ENCODE assay signal across 11 mouse cellular contexts in the genomic region with DNA sequence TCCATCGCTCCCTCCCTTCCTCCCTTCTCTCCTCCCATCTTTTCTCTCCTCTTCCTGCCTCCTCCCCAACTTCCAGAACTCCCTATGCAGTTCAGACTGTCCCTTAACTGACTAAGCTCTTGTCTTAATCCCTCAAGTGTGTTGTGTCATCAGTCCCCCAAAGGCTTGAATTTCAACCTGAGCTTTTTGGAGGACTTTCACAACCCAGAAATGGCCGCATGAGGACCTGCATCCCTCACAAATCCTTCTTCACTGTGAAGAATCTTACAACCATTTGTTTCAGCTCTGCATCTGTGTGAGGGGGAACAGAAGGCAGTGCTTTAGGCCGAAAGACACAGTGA. TPM values are rescaled to one million over a fixed set of nuclear protein-coding genes. Genes with fewer than 3 reads are reported as not detected.
DNase-seq lines count a peak whose midpoint lies in the region; ATAC-seq and TF ChIP-seq lines count a peak whose summit lies in the region.
"Had no signal": no experiment of that assay in that cellular context is flagged by ENCODE, and none has a peak within 500 bp of the region (broad histone marks: within the 10 kb centered on the region; RNA-seq: fewer than 3 reads in every experiment).

No protein-coding gene starts in this region.

- H3K9me3 ChIP-seq in lung, postnatal 0 days (ENCODE audit: low read length), result no peaks in the 10 kb centered on the region
- H3K9me3 ChIP-seq in forebrain, embryonic 15.5 days, result no peaks in the 10 kb centered on the region
- H3K9me3 ChIP-seq in limb, embryonic 12.5 days, result no peaks in the 10 kb centered on the region
- H3K9me3 ChIP-seq in stomach, embryonic 16.5 days (replicated peaks; ENCODE audit: control insufficient read depth, low read length), result no peaks in the 10 kb centered on the region

- H3K27me3 ChIP-seq in lung, postnatal 0 days (replicated peaks; ENCODE audit: insufficient read depth, low read length), result no peaks in the 10 kb centered on the region
- no peaks in the 10 kb centered on the region for H3K27me3 ChIP-seq in forebrain, embryonic 15.5 days
- H3K27me3 ChIP-seq in limb, embryonic 12.5 days, result no peaks in the 10 kb centered on the region
- no peaks in the 10 kb centered on the region for H3K27me3 ChIP-seq in stomach, embryonic 16.5 days (ENCODE audit: control insufficient read depth, insufficient read depth, low read length)

- no peak for DNase-seq in lung, postnatal 0 days (ENCODE audit: low spot score)
- DNase-seq in lung, adult 18-20 months, result no peak
- no peak for DNase-seq in natural killer cell, adult 2 months (ENCODE audit: low spot score in 2 of 2)
- DNase-seq in thymus, postnatal 14 days, result no peak
- no peak for DNase-seq in frontal cortex, postnatal 10 days (ENCODE audit: low spot score in 2 of 2)
- DNase-seq: cerebellum, adult 11-12 months; thymus, postnatal 25 days had no signal

- TF ChIP-seq CTCF in lung, postnatal 0 days (IDR thresholded peaks at IDR 0.05), result no peak

- 0 out of 2 replicates have a peak overlapping the region, but pooled peaks have one; percentile 16 for H3K4me3 ChIP-seq in lung, postnatal 0 days (ENCODE audit: low read depth, low read length)
- no peak overlapping the region for H3K4me3 ChIP-seq in forebrain, embryonic 15.5 days
- H3K4me3 ChIP-seq in limb, embryonic 12.5 days (replicated peaks), result peak overlapping the region; percentile 28; the same call in 1 of the 2 replicates
- H3K4me3 ChIP-seq in stomach, embryonic 16.5 days (replicated peaks; ENCODE audit: low read length), result no peak overlapping the region

- TF ChIP-seq EP300 in lung, postnatal 0 days (IDR thresholded peaks at IDR 0.05), result no peak

- WGBS in lung, postnatal 0 days, result 41% methylated on average over 3 of the region's 3 CpGs
- 51% methylated on average over 3 of the region's 3 CpGs for WGBS in forebrain, embryonic 15.5 days
- WGBS in limb, embryonic 12.5 days, result 41% methylated on average over 3 of the region's 3 CpGs
- WGBS in stomach, embryonic 16.5 days, result 42% methylated on average over 3 of the region's 3 CpGs

- H3K27ac ChIP-seq in lung, postnatal 0 days (ENCODE audit: low read length), result peak overlapping the region; percentile 60
- peak overlapping the region; percentile 79 for H3K27ac ChIP-seq in forebrain, embryonic 15.5 days (replicated peaks)
- H3K27ac ChIP-seq in limb, embryonic 12.5 days, result peak overlapping the region; percentile 97
- H3K27ac ChIP-seq in stomach, embryonic 16.5 days (ENCODE audit: low read length), result peak overlapping the region; percentile 97

- H3K4me2 ChIP-seq in lung, postnatal 0 days (replicated peaks; ENCODE audit: low read depth, low read length), result peak overlapping the region; percentile 50
- H3K4me2 ChIP-seq in forebrain, embryonic 15.5 days (replicated peaks), result peak overlapping the region; percentile 34
- H3K4me2 ChIP-seq in limb, embryonic 12.5 days, result peak overlapping the region; percentile 54
- H3K4me2 ChIP-seq in stomach, embryonic 16.5 days (ENCODE audit: low read depth, low read length), result peak overlapping the region; percentile 61; the same call in 1 of the 2 replicates

- no peak for ATAC-seq in lung, postnatal 0 days
- ATAC-seq in forebrain, embryonic 15.5 days (replicated peaks), result no peak; the same call in 1 of the 2 replicates
- ATAC-seq in limb, embryonic 12.5 days (ENCODE audit: insufficient number of reproducible peaks, insufficient read depth, low FRiP score, low TSS enrichment, low read depth), result no peak
- peak; percentile 40; the same call in 1 of the 2 replicates for ATAC-seq in stomach, embryonic 16.5 days (ENCODE audit: insufficient read depth, low FRiP score)

- no peaks in the 10 kb centered on the region for H3K36me3 ChIP-seq in lung, postnatal 0 days (ENCODE audit: insufficient read depth, low read length)
- H3K36me3 ChIP-seq in forebrain, embryonic 15.5 days, result no peaks in the 10 kb centered on the region
- H3K36me3 ChIP-seq in limb, embryonic 12.5 days, result no peaks in the 10 kb centered on the region
- H3K36me3 ChIP-seq in stomach, embryonic 16.5 days (ENCODE audit: control insufficient read depth, insufficient read depth, low read length), result no peaks in the 10 kb centered on the region

- no peak overlapping the region for H3K9ac ChIP-seq in lung, postnatal 0 days (replicated peaks; ENCODE audit: low read depth)
- H3K9ac ChIP-seq in forebrain, embryonic 15.5 days (replicated peaks), result no peak overlapping the region
- H3K9ac ChIP-seq in limb, embryonic 12.5 days (replicated peaks), result no peak overlapping the region
- H3K9ac ChIP-seq in stomach, embryonic 16.5 days (ENCODE audit: low read length), result peak overlapping the region; percentile 67; the same call in 1 of the 2 replicates

- peaks cover 16% of the 10 kb centered on the region; the same call in 1 of the 2 replicates for H3K4me1 ChIP-seq in lung, postnatal 0 days (ENCODE audit: insufficient read depth, low read depth, low read length)
- peaks cover 14% of the 10 kb centered on the region for H3K4me1 ChIP-seq in forebrain, embryonic 15.5 days
- H3K4me1 ChIP-seq in limb, embryonic 12.5 days (replicated peaks), result peaks cover 28% of the 10 kb centered on the region
- peaks cover 18% of the 10 kb centered on the region for H3K4me1 ChIP-seq in stomach, embryonic 16.5 days (ENCODE audit: control insufficient read depth, insufficient read depth, low read length)

RNA-seq across cellular contexts. Expression of gene Cdrt4, which starts 15.4 kb away (rescaled TPM):
- polyA plus RNA-seq in lung, postnatal 0 days (2015; fragmentation: Nextera tagmentation; extraction: Ambion mirVana), result 0.23 TPM in 1 of 2 replicates, not detected in the other
- polyA plus RNA-seq in forebrain, embryonic 15.5 days (2015; fragmentation: Nextera tagmentation; extraction: Ambion mirVana), result not detected in 2 replicates
- polyA plus RNA-seq in limb, embryonic 12.5 days (2016; fragmentation: Nextera tagmentation; extraction: Ambion mirVana), result not detected in 2 replicates
- polyA plus RNA-seq in stomach, embryonic 16.5 days (2015; fragmentation: Nextera tagmentation; extraction: Ambion mirVana), result 0.32 TPM in 1 of 2 replicates, not detected in the other
- polyA plus RNA-seq: liver, adult 2 months had no signal

Comparison
In these comparisons a context has a peak if more than half of its experiments do, and no peak if none do; other contexts are left out.
1. H3K4me3 ChIP-seq: peak in lung, postnatal 0 days (single experiment) and limb, embryonic 12.5 days (single experiment); none in forebrain, embryonic 15.5 days (single experiment) and stomach, embryonic 16.5 days (single experiment).
2. Peak in every context shown above with its lines, with median percentiles within 50 percentile points of each other: H3K27ac ChIP-seq and H3K4me2 ChIP-seq.